Mouse (Mus musculus) CD4-positive, CD25-positive, alpha-beta regulatory T cell, adult 2 months (primary cell): ENCODE measurements around the gene Spem2.

Experiments
- DNase-seq: peaks from one replicate; pipeline ENCODE4 v3.0.0-alpha.2; 2012; ENCODE audit warnings: low read depth, low spot score

The Spem2 gene

GRCm38 (mm10) chr11:69799394-69800137, 18.7 kb downstream of the Spem2 start:
- no peak for DNase-seq

DNA sequence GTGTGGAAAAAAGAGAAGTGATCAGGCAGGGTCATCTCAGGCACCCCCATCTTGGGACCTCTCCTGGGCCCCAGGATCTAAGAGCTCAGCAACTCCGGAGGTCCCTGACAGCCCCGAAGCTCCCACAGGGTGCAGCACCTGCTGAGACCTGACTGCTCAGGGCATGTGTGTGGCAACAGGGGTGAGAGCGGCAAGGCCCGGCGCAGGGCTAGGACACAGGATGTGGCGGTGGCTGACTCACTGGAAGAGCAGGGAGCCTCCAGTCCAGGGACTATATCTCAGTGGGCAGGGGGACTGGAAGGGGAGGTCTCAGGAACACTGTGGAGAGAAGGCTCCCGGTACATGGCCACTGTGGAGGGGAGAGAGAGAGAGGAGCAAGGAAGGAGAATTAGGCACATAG, 20.3 kb downstream of the Spem2 start:
- no peak for DNase-seq

DNA sequence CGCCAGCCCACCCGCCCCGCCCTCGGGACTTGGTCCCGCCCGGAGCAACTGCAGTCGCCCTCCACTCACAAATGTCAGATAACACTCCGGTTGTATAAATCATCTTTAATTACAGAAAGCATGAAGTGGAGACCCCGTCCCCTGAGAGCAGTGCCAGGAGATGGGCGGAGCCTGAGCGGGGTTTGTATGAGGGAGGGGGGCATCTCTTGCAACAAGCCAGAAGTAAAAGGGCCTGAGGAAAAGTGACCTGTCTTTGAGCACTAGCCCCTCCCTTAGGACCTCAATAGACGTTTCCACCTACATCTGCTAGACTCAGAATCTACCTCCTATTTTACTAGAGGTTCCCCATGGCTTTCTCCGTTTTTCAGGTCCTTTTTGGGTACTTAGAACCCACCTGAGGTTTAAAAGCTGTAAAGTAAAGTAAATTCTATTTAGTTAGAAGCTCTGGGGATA, 22.3 kb downstream of the Spem2 start:
- DNase-seq = peak; percentile 42

- peak; percentile 95 for DNase-seq
These were observed 22.9 kb downstream of the Spem2 start, which contains the start of gene Chrnb1 for GRCm38 (mm10) chr11:69795168-69795982. Chrnb1 (minus strand) TSS chr11:69795943.

DNA sequence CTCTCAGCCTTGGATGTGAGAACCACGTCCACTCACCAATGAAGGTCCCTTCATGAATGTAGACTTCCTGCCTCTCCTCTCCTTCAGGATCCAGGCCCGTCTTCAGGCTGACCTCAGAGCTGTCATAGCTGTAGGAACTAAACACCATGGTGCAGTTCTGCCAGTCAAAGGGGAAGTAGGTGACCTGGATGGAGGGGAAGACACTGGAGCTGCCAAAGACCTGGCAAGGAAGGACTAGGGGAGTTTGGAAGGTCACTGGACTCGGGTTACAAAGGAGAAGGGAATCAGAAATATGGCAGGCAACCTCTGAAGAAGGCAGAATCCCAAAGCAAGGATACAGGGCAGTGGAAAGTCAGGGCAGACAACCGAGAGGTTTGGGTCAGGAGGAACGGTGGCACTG, 24.8 kb downstream of the Spem2 start:
- no peak for DNase-seq

GRCm38 (mm10) chr11:69791420-69791819, 26.8 kb downstream of the Spem2 start:
- DNase-seq = no peak

GRCm38 (mm10) chr11:69789431-69789830, 28.8 kb downstream of the Spem2 start:
- no peak for DNase-seq

DNA sequence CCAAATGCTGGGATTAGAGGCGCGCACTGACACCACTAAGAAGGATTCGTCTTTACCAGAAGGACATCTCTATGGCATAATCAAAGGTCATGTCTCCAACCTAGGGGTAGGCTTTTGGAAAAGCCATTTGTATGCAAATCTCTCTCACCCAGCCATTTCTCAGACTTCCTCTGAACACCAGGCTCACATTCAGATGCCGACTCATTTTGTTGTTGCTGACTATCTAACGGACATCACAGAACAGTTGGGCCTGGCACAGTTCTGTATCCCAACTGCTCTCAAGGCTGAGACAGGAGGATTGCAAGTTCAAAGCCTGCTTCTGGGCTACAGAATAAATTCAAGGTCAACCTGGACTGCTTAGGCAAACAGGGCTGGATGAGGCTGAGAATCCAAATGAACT, 31.0 kb downstream of the Spem2 start:
- no peak for DNase-seq

GRCm38 (mm10) chr11:69784793-69785272, 33.4 kb downstream of the Spem2 start:
- no peak for DNase-seq

- DNase-seq = no peak
These were observed 36.4 kb downstream of the Spem2 start for GRCm38 (mm10) chr11:69781828-69782227.

- DNase-seq = no peak
These were observed 39.3 kb downstream of the Spem2 start for GRCm38 (mm10) chr11:69778985-69779384.

DNA sequence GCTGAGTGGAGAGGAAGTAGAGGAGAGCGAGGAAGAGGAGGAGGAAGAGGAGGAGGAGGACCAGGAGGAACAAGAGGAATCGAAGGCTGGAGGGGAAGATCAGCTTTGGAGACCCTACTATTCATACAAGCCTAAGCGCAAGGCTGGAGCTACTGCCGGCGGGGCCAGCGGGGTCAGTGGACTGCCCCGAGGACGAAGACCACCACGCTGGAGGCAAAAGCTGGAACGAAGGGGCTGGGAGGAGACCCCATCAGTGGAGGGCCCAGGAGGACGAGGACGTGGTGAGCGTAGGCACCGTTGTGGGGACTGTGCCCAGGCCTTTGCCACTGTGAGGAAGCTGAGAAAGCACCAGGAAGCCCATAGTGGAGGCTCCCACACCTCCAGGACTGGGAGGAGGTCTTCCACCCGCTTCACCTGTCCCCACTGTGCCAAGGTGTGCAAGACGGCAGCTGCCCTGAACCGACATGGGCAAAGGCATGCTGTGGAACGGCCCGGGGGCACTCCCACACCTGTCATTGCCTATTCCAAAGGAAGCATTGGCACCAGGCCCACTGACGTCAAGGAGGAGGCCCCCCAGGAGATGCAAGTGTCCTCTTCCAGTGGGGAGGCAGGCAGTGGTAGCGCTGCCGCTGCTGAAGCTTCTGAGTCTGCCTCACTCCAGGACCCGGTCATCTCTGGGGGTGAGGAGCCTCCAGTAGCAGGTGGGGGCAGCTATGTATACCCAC, 39.8 kb downstream of the Spem2 start:
- no peak for DNase-seq

DNA sequence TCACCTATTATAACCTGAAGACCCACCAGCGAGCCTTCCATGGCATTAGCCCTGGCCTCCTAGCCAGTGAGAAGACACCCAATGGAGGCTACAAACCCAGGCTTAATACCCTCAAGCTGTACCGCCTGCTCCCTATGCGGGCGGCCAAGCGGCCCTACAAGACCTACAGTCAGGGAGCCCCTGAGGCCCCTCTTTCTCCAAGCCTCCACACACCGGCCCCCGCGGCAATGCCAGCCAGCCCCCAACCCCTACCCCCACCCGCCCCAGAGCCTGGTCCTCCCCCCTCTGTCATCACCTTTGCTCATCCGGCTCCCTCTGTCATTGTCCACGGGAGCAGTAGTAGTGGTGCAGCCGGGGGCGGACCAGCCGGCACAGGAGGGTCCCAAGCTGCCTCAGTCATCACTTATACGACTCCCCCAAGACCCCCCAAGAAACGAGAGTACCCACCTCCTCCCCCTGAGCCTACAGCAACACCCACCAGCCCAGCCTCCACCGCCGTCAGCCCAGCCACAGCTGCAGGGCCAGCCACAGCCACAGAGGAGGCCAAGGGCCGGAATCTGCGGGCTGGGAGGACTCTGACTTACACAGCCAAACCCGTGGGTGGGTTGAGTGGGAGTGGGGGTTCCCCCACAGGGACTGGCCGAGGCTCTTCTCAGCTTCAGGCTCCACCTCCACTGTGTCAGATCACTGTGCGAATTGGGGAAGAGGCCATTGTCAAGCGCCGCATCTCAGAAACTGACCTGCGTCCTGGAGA, 40.6 kb downstream of the Spem2 start:
- DNase-seq = no peak

DNA sequence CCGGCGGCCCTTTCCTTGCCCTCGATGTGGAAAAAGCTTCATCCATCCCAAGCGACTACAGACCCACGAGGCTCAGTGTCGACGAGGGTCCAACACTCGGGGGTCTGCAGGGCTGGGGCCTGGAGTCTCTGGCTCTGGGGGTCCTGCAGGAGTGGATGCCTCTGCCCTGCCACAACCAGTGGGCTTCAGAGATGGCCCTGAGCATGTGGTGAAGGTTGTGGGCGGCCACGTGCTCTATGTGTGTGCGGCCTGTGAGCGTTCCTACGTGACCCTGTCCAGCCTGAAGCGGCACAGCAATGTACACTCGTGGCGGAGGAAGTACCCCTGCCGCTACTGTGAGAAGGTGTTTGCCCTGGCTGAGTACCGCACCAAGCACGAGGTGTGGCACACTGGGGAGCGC, 41.8 kb downstream of the Spem2 start:
- DNase-seq = no peak

- DNase-seq = no peak
These were observed 42.5 kb downstream of the Spem2 start for GRCm38 (mm10) chr11:69775716-69776115.

- no peak for DNase-seq
These were observed 43.3 kb downstream of the Spem2 start for GRCm38 (mm10) chr11:69774961-69775360.

- no peak for DNase-seq
These were observed 50.7 kb downstream of the Spem2 start for GRCm38 (mm10) chr11:69767625-69767909.

GRCm38 (mm10) chr11:69766872-69767624, 51.2 kb downstream of the Spem2 start:
- DNase-seq = no peak
